Mouse (Mus musculus) ES-Bruce4 (cell line): Measurements from ENCODE around the gene Ptgs1. TPM values are rescaled to one million over a fixed set of nuclear protein-coding genes. Genes with fewer than 3 reads are reported as not detected.
A peak's percentile ranks its signal among the peaks of the same experiment; 100 is the strongest.
"Not testable (repeated sequence)": the region's sequence is repeated elsewhere in the genome, so short reads cannot be mapped to it uniquely, and the experiment has no call there.

Experiments
- H3K27ac ChIP-seq: 2 replicates; pipeline ENCODE4 v1.5.1; 2012; ENCODE audit warnings: low read length, inconsistent platforms; ENCODE audit not compliant: insufficient read depth
- H3K27me3 ChIP-seq: 2 replicates; pipeline ENCODE4 v1.6.1; 2012; ENCODE audit warnings: mild to moderate bottlenecking, low read length, inconsistent platforms; ENCODE audit not compliant: control insufficient read depth, poor library complexity, insufficient read depth, severe bottlenecking
- H3K36me3 ChIP-seq: 2 replicates; pipeline ENCODE4 v1.6.1; 2012; ENCODE audit warnings: inconsistent platforms, mild to moderate bottlenecking, low read length, moderate library complexity; ENCODE audit not compliant: control insufficient read depth, poor library complexity, insufficient read depth, severe bottlenecking
- H3K4me1 ChIP-seq: one replicate; pipeline ENCODE4 v1.8.1; 2011; ENCODE audit warnings: low read length; ENCODE audit not compliant: control insufficient read depth, insufficient read depth
- H3K4me3 ChIP-seq: 2 replicates; pipeline ENCODE4 v1.5.1; 2011; ENCODE audit warnings: low read depth, mild to moderate bottlenecking, low read length
- H3K9ac ChIP-seq: 2 replicates; pipeline ENCODE4 v1.6.1; 2012; ENCODE audit warnings: low read depth, mild to moderate bottlenecking, inconsistent platforms; ENCODE audit not compliant: poor library complexity, severe bottlenecking
- H3K9me3 ChIP-seq: replicated peaks from 2 replicates; pipeline ENCODE4 v1.6.1; 2012; ENCODE audit warnings: mild to moderate bottlenecking, low read length, inconsistent platforms; ENCODE audit not compliant: control insufficient read depth, poor library complexity, insufficient read depth, severe bottlenecking
- CTCF ChIP-seq: IDR thresholded peaks from one replicate; pipeline ENCODE4 v1.8.1; 2011; ENCODE audit warnings: low read depth, low read length
- EP300 ChIP-seq: IDR thresholded peaks from 2 replicates; pipeline ENCODE4 v1.6.1; 2011; ENCODE audit warnings: low read depth, low read length; ENCODE audit not compliant: insufficient read depth
- POLR2A ChIP-seq: IDR thresholded peaks from one replicate; pipeline ENCODE4 v1.8.1; 2011; ENCODE audit warnings: low read length; ENCODE audit not compliant: insufficient read depth
- polyA plus RNA-seq: library from polyadenylated mRNA; stranded (reverse); fragments of >200 nt; gene quantifications from 2 replicates; pipeline ENCODE4 v1.2.4, GENCODE M21; 2011; ENCODE audit warnings: low read depth; ENCODE audit not compliant: missing spikeins, insufficient read depth, insufficient read length

The Ptgs1 gene
- 2.2 and 2.3 TPM in 2 replicates for polyA plus RNA-seq

DNA sequence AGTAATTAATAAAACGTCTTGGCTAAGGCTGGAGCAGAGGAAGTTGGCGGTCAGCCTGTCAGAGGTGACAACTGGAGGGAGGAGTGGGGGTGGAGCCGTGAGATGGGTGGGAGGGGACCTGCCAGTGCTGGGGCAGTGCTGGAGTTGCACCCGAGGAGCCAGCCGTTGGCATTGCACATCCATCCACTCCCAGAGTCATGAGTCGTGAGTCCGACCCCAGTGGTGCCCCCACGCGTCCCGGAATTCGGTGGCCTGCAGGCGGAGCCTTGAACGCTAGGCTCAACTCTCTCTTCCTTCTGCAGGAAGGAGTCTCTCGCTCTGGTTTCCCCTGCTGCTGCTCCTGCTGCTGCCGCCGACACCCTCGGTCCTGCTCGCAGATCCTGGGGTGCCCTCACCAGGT is at the start of gene Ptgs1:
Gene Ptgs1 (plus strand): TSS at position 61 of the 400 bp plus-strand sequence.
- no peak within 1 kb of the TSS for H3K27ac ChIP-seq
- no peaks in the 10 kb centered on the region for H3K9me3 ChIP-seq
- TF ChIP-seq CTCF: no peak
- no peak for TF ChIP-seq POLR2A
- no peak for TF ChIP-seq EP300
- H3K4me3 ChIP-seq: peak within 1 kb of the TSS; percentile 40
- no peaks in the 10 kb centered on the region for H3K27me3 ChIP-seq
- no peak within 1 kb of the TSS; the same call in 1 of the 2 replicates for H3K9ac ChIP-seq
- H3K4me1 ChIP-seq: no peaks in the 10 kb centered on the region
- no peaks in the 10 kb centered on the region for H3K36me3 ChIP-seq

DNA sequence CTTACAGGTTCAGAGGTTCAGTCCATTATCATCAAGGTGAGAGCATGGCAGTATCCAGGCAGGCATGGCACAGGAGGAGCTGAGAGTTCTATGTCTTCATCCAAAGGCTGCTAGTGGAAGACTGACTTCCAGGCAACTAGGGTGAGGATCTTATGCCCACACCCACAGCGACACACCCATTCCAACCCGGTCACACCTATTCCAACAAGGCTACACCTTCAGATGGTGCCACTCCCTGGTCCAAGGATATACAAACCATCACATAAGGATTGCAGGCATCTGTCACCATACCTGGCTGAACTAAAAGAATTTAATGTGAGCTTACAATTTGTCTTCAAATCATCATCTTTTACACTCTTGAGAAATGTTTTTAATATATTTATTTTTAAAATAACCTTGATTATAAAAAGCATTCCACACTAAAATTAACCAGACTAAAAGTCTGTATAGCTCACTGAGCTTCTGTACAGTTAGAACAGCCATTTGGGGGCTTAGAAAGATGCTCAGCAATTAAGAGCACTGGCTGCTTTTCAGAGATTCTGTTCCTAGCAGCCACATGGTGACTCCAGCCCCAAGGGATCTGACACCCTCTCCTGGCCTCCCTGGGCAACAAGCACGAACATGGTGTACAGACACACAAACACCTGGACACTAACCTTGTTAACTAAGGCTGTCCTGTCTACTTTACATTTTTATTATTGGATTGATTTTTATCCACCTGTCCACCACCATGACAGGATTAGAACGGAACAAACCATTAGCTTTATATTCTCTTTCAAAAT is 48.4 kb upstream of the Ptgs1 start:
- H3K9me3 ChIP-seq, H3K9ac ChIP-seq, H3K4me1 ChIP-seq, H3K27me3 ChIP-seq, H3K27ac ChIP-seq, H3K36me3 ChIP-seq, H3K4me3 ChIP-seq: not testable (repeated sequence)

- Histone ChIP-seq H3K4me1 (no peaks in the 10 kb centered on the region), H3K9me3 (no peaks in the 10 kb centered on the region), H3K4me3 (no peak overlapping the region), H3K27ac (no peak overlapping the region), H3K27me3 (no peaks in the 10 kb centered on the region), H3K36me3 (0 out of 2 replicates have a peak, but pooled peaks cover 2% of the 10 kb centered on the region), H3K9ac (no peak overlapping the region)
- TF ChIP-seq EP300 (no peak), POLR2A (no peak), CTCF (no peak)
Measured at GRCm38 (mm10) chr2:36183278-36183677, 46.9 kb upstream of the Ptgs1 start.

DNA sequence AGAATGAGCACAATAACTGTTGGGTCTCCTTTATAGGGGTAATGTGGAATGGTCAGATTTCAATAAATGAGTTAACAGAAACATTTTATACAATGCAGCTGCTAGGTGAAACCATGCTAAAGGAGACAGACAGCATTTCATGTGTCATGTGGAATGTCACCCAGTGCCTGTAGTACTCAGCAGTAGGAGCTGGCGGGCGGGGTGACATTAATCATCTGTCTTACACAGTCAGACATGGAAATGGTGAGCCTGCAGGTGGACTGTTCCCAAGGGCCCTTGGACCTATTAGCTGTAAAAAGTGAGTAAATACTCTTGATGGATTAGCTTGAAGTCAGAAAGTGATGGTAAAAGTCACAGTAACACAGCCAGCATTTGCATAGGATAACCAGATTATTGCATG is 46.0 kb upstream of the Ptgs1 start:
- no peak overlapping the region for H3K27ac ChIP-seq
- no peaks in the 10 kb centered on the region for H3K27me3 ChIP-seq
- no peaks in the 10 kb centered on the region for H3K36me3 ChIP-seq
- no peak overlapping the region for H3K9ac ChIP-seq
- H3K4me1 ChIP-seq: no peaks in the 10 kb centered on the region
- no peaks in the 10 kb centered on the region for H3K9me3 ChIP-seq
- no peak overlapping the region for H3K4me3 ChIP-seq
- TF ChIP-seq CTCF (no peak), EP300 (no peak), POLR2A (no peak)

DNA sequence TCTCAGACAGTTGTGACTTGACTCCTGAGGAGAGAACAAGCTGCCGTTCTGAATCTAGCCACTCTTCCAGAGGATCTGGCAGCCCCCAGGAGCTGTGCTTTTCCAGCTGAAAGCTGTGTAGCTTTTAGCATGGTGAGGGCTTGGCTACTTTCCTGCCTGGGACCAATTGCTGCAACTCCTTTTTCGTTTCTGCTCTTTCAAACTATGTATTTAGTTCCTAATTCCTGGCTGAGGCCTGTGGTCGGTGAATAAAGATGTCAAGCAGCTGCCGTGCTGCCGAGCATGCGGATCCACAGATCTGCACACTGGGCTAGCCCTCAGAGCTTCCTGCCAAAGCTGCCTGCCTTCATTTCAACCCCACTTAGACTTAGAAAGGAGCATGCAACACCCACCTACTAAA is 45.4 kb upstream of the Ptgs1 start:
- Histone ChIP-seq H3K36me3 (no peaks in the 10 kb centered on the region), H3K27ac (no peak overlapping the region), H3K9me3 (no peaks in the 10 kb centered on the region), H3K9ac (no peak overlapping the region), H3K4me1 (no peaks in the 10 kb centered on the region), H3K4me3 (no peak overlapping the region), H3K27me3 (no peaks in the 10 kb centered on the region)
- TF ChIP-seq POLR2A (no peak), EP300 (no peak), CTCF (no peak)

- not testable (repeated sequence) for H3K27me3 ChIP-seq, H3K27ac ChIP-seq, H3K36me3 ChIP-seq, H3K9ac ChIP-seq, H3K4me3 ChIP-seq, H3K9me3 ChIP-seq, H3K4me1 ChIP-seq
Measured at GRCm38 (mm10) chr2:36189200-36189599, 41.0 kb upstream of the Ptgs1 start.
